Mouse (Mus musculus) CD4-positive helper T cell, adult 2 months (primary cell): Measurements from ENCODE around the gene Myo9b.

Experiments used
- DNase-seq: peaks from one replicate; pipeline ENCODE4 v3.0.0-alpha.2; 2012; ENCODE audit warnings: low read depth, missing footprints, low spot score

The Myo9b gene

GRCm38 (mm10) chr8:71385212-71385835, 112.8 kb downstream of the Myo9b start:
- no peak for DNase-seq

DNA sequence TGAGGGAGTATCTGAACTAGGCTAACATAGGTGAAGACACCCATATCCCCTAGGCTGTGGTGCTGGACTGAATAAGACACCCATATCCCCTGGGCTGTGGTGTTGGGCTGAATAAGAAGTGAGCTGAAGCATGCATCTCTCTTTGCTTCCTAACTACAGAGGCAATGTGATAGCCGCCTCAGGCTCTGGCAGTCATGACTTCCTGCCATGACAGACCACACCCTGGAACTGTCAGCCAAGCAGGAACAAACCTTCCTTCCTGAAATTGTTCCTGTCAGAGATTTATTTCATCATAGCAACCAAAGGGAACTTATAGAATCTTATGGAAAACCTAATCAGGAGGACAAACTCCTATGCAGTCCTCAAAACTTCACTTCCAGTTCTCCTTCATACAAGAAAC, 115.8 kb downstream of the Myo9b start:
- DNase-seq = no peak

- DNase-seq = no peak
Observed at GRCm38 (mm10) chr8:71391696-71392095, 119.2 kb downstream of the Myo9b start.

DNA sequence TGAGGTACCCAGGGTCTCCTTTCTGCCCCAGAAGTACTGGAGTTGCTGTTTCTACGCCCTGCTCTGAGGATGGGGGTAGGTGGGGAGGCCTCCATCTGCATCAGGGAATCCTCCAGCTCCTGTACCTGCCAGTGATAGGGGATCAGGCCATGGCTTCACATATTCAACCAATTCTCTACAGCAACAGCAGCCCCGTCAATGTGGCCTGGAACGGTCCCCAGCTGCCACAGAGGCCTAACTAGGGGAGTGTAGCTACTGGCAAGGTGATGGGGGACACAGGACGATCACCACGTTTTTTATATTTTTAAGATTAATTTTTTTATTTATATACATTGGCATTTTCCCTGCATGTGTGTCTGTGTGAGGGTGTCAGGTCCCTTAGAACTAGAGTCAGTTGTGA, 119.9 kb downstream of the Myo9b start:
- no peak for DNase-seq

DNA sequence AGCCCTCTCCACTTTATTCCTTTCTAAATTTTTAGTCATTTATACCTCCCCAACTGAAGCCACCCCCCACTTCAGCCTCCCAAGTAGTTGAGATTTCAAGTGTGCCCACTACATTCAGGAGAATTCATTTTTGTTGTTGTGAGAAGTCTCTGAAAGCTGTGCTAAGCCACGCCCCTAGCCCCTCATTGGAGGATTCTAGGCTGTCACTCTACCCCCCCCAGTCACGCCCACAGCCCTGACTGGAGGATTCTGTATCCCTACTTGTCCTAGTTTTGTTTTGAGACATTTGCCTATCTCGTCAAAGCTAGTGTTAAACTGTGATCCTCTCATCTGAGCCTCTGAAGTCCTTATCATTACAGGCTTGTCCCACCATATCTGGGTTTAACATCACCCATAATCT, 120.4 kb downstream of the Myo9b start:
- DNase-seq = no peak

- no peak for DNase-seq
Observed at GRCm38 (mm10) chr8:71394481-71394880, 122.0 kb downstream of the Myo9b start.

DNA sequence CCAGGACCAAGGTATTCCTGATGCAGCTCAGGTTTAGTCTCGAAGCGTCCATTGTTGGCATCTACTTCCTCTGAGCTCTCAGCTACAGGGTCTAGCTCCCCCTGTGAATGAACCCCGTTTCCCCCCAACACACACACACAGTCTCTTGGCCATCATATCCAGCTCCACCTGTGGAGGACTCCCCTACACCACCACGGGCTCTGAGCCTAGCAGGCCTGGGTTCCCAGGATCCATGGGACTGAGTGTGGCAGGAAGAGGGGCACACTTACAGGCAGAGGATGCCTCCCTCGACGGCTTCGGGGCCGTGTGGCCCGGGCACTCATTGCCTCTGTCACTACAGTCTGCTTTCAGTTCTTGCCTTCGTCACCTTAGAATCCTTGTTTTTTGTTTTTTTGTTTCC, 122.6 kb downstream of the Myo9b start:
- DNase-seq = no peak

GRCm38 (mm10) chr8:71395629-71396028, 123.1 kb downstream of the Myo9b start, which contains the start of gene Ushbp1:
Ushbp1 (minus strand) TSS chr8:71395802.
- no peak for DNase-seq

- DNase-seq = peak; percentile 95
Observed at GRCm38 (mm10) chr8:71396639-71397305, 124.3 kb downstream of the Myo9b start, which contains the start of gene Babam1. Babam1 (plus strand) TSS chr8:71396861.

DNA sequence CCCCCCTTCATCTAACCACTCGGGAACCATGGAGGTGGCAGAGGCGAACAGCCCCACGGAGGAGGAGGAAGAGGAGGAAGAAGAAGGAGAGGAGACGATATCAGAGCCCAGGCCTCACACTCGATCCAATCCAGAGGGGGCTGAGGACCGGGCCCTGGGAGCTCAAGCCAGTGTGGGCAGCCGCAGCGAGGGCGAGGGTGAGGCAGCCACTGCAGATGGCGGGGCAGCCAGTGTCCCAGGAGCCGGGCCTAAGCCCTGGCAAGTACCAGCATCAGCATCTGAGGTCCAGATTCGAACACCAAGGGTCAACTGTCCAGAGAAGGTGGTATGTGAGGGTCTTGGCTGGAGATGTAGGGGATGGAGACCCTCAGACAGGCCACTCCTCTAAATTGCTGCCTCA, 125.2 kb downstream of the Myo9b start:
- DNase-seq = no peak

DNA sequence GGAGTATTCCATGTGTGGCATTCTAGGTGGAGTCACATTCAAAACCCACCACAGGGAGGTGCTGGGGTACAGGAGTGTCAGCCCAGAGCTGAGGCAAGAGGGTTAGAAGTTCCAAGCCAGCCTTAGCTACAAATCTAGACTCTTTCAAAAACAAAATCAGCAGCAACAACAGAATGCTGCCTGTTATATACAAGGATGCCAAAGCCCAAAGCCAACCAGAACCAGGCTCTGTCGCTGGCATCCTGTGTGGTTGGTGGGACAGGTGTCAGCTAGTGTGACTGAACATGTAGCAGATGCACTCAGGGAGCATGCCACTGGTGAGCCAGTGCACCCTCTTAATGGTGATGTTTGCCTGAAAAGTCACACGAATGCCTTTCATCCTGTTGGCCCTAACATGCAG, 128.3 kb downstream of the Myo9b start:
- no peak for DNase-seq

GRCm38 (mm10) chr8:71401454-71401853, 128.9 kb downstream of the Myo9b start:
- DNase-seq = no peak

DNA sequence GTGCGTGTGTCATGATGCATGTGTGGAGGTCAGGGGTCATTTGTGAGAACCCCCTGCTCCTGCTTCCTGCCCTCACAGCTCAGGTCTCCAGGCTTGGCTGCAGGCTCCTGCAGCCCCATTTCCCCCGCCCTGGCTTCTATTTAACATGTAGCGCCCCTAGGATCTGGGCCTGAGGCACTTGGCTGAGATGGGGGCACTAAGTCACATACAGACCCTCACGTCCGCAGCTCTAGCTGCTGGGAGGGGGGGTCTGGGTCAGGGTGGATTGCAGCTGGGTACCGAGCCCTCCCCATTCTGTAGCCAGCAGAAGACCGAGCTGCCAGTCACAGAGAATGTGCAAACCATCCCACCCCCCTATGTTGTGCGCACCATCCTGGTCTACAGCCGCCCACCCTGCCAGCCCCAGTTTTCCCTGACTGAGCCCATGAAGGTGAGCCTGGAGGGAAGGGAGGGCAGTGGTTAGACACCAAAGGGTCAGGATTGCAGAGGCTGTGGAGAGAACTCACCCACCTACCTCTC, 130.0 kb downstream of the Myo9b start:
- no peak for DNase-seq

DNA sequence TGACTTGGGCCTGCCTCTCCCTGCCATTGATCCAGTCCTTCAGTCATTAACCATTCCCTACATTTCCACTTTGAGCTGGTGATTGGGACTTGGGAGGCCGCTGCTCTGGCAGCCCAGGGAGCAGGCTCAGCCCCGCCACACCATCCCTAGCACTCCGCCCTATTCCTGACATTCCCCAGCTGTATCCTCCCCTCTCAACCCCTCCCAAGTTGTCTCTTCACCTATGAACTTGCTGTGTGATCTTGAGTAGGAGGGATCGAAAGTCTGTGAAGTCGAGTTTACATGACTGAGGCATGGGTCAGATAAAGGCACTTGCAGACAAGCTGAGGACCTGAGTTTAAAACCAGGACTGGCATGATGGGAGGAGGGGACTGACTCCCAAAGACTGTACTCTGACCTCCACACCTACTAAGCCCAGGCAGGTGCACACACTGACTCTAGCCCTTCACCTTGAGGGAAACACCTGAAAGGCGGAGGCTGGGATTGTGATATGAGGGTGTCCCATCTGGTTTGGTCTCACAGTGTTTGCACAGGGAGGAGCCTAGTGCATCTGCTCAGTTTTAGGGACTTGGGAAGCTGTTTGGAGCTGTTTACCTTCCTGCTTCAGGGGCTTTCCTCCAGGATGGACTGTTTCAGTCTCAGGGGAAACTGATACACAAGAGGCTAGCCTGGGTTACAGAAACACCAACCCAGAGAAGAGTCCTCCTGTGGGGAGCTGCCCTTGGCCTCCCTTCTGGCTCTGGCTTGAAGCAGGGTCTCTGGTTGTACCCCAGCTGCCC, 130.8 kb downstream of the Myo9b start:
- DNase-seq = no peak

GRCm38 (mm10) chr8:71404011-71404410, 131.5 kb downstream of the Myo9b start:
- DNase-seq = no peak

GRCm38 (mm10) chr8:71404951-71405351, 132.4 kb downstream of the Myo9b start:
- DNase-seq = no peak

DNA sequence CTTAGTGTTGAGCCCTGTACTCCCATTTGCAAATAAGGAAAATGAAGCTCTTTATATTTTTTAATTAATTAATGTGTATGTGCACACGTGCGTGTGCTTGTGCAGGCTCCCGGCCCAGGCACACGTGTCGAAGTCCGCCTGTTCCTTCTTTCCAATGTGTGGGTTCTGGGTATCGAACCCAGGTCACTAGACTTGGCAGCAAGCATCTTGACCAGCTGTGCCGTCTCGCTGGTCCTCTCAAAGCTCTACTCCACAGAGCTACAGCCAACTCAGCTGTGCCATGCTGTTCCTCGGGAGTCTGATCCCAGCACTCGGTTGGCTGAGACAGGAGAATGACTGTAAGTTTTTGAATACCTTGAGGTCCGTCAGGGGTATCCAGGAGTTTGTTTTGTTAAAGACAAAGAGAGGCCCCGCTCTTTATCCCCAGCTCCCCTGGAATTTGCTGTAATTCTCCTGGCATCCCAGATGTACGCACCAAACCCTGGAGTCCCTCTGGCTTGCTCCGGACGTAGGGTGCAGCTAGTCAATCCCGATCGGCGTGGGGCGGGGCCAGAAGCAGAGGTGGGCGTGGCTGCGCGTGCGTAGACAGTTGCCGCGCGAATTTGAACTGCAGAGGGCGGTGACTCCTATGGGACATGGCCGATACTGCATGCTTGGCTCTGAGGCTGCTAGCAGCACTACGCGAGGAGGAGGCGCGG, 133.0 kb downstream of the Myo9b start, which contains the start of gene Ankle1:
TSS of gene Ankle1 (plus strand) at position 610 of the 698 bp plus-strand sequence.
- DNase-seq = peak; percentile 92

DNA sequence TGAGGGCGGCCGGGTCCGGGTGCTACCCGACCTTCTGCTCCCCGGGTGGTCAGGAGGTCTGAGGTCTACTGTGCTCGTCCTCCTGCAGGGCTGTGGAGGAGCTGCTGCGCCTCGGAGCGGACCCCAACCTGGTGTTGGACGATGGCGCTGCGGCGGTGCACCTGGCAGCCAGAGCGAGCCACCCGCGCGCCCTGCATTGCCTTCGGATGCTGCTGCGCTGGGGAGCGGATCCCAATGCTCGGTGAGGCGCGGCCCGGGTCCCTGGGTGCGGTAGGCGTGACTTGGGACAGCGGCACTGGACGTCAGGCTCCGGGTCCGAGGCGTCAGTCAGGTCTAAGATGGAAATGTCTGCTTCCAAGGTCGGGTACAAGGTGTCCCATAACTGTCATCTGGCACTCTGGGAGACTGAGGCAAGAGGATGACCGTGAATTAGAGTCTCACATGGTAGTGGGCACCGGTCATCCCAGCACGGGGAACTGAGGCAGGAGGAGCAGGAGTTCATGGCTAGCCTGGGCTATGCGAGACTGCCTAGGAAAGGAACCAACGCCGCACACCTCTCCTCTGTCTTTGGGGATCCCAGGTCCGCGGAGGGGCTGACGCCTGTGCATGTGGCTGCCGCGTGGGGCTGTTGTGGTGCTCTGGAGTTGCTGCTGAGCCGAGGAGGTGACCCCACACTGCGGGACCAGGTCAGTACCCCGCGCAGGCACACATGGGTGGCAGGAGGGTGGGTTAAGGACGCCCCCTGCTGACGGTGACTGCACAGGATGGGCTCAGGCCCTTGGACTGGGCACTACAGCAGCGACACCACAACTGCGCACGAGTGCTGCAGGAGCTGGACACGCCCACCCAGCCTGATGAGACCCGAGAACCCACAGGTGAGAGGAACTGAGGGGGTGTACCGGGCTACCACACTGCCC, 133.8 kb downstream of the Myo9b start:
- peak; percentile 51 for DNase-seq

DNA sequence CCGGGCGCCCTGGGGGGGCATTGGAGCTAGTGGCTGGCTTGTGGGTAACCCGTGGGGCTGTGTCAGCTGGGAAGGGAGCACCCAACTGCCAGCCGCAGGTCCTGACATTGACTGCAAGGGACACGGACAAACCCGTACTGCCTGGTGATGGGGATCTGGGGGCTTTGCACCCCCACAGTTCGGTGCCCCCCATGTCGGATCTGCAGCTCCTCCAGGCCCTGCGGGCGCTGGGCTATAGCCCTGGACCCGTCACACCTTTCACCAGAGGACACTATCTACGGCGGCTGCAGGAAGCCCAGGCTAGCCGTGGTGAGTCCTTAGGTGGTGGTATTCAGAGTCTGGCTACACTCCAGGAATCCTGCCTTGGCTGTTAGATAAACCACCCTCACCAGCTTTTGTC, 134.9 kb downstream of the Myo9b start:
- DNase-seq = no peak

- no peak for DNase-seq
Observed at GRCm38 (mm10) chr8:71408231-71408630, 135.7 kb downstream of the Myo9b start.
